In genomic region chr14:37105846-37106245, GRCm38 (mm10) we compare ENCODE assay signal across 17 mouse cellular contexts. TPM values are rescaled to one million over a fixed set of nuclear protein-coding genes. Genes with fewer than 3 reads are reported as not detected.
DNase-seq lines count a peak whose midpoint lies in the region; ATAC-seq and TF ChIP-seq lines count a peak whose summit lies in the region.
"Had no signal": no experiment of that assay in that cellular context is flagged by ENCODE, and none has a peak within 500 bp of the region (broad histone marks: within the 10 kb centered on the region; RNA-seq: fewer than 3 reads in every experiment).

No protein-coding gene starts in this region.

- no peak overlapping the region for H3K27ac ChIP-seq in forebrain, postnatal 0 days (ENCODE audit: low read depth, low read length)
- H3K27ac ChIP-seq: liver, embryonic 13.5 days had no signal

- H3K9ac ChIP-seq in forebrain, postnatal 0 days: no peak overlapping the region
- H3K9ac ChIP-seq: liver, embryonic 13.5 days had no signal

- no peak overlapping the region for H3K4me3 ChIP-seq in forebrain, postnatal 0 days (ENCODE audit: low read depth, low read length)
- H3K4me3 ChIP-seq: liver, embryonic 13.5 days had no signal

- TF ChIP-seq CTCF in forebrain, postnatal 0 days (IDR thresholded peaks at IDR 0.05; ENCODE audit: low read depth): no peak

- DNase-seq in frontal cortex, postnatal 25 days (ENCODE audit: low spot score in 2 of 2): no peak
- DNase-seq in left cerebral cortex, postnatal 14 days (ENCODE audit: low spot score in 2 of 2): peak; percentile 14 to 24
- no peak for DNase-seq in left cerebral cortex, postnatal 10 days (ENCODE audit: extremely low spot score in 1 of 2, low spot score in 2 of 2)
- peak; percentile 36 for DNase-seq in brain, adult 2 months (ENCODE audit: low read depth, low spot score)
- no peak for DNase-seq in forebrain, postnatal 0 days
- no peak for DNase-seq in urinary bladder, postnatal 36 days (ENCODE audit: low spot score in 2 of 2)
- no peak for DNase-seq in adrenal gland, adult 2 months
- DNase-seq: cerebellum, adult 9-10 months; liver, embryonic 13.5 days; thymus, adult 18-20 months had no signal

- ATAC-seq in frontal cortex, adult (ENCODE audit: low TSS enrichment): peak; percentile 72
- ATAC-seq in forebrain, postnatal 0 days: peak; percentile 69
- ATAC-seq: lung, postnatal 0 days had no signal

- intact Hi-C loops in left cerebral cortex, postnatal 14 days (cut with DNase I): no loop called here
- intact Hi-C loops in left cerebral cortex, postnatal 10 days (cut with DNase I): no loop called here

- no peaks in the 10 kb centered on the region for H3K9me3 ChIP-seq in forebrain, postnatal 0 days (ENCODE audit: low read length)
- H3K9me3 ChIP-seq: liver, embryonic 13.5 days had no signal

- no peaks in the 10 kb centered on the region for H3K36me3 ChIP-seq in forebrain, postnatal 0 days (ENCODE audit: insufficient read depth)
- H3K36me3 ChIP-seq: liver, embryonic 13.5 days had no signal

- H3K27me3 ChIP-seq in forebrain, postnatal 0 days (ENCODE audit: insufficient read depth, low read length): no peaks in the 10 kb centered on the region

- 33% methylated on average over 7 of the region's 7 CpGs for WGBS in forebrain, postnatal 0 days

- no peaks in the 10 kb centered on the region for H3K4me1 ChIP-seq in forebrain, postnatal 0 days (ENCODE audit: insufficient read depth)
- H3K4me1 ChIP-seq: liver, embryonic 13.5 days had no signal

- H3K4me2 ChIP-seq in forebrain, postnatal 0 days (ENCODE audit: low read depth): no peak overlapping the region
- H3K4me2 ChIP-seq: liver, embryonic 13.5 days; midbrain, embryonic 11.5 days had no signal

RNA-seq across cellular contexts. Expression of gene Cdhr1, which starts 7.7 kb away (rescaled TPM):
- 10 to 100 TPM in 1 of 2 experiments, 1 to 10 TPM in 1; 10.0 to 12.5 TPM for total RNA-seq in left cerebral cortex, postnatal 14 days (2021)
- 10 to 100 TPM; 16.1 to 19.1 TPM for total RNA-seq in left cerebral cortex, postnatal 10 days (2021)
- total RNA-seq in forebrain, postnatal 0 days (2014; rRNA removed): 12.5 and 16.3 TPM in 2 replicates
- 10.1 and 14.4 TPM in 2 replicates for polyA plus RNA-seq in forebrain, postnatal 0 days (2015; fragmentation: Nextera tagmentation; extraction: Ambion mirVana)
- not detected for total RNA-seq in adrenal gland, adult 2 months (2021)
- polyA plus RNA-seq in adrenal gland, adult 2 months (2012; rRNA removed): 0.08 TPM in 1 of 2 replicates, not detected in the other
- total RNA-seq: adrenal gland, adult 18-20 months had no signal
- polyA plus RNA-seq: liver, embryonic 13.5 days had no signal

RNA-seq across cellular contexts. Expression of gene 2610528A11Rik, which starts 8.0 kb away (rescaled TPM):
- under 1 TPM; 0.68 to 0.90 TPM for total RNA-seq in left cerebral cortex, postnatal 14 days (2021)
- under 1 TPM in 1 of 2 experiments, not detected in 1; 0.79 TPM for total RNA-seq in left cerebral cortex, postnatal 10 days (2021)
- 1.2 TPM in 1 of 2 replicates, not detected in the other for total RNA-seq in forebrain, postnatal 0 days (2014; rRNA removed)
- 0.28 and 1.4 TPM in 2 replicates for polyA plus RNA-seq in forebrain, postnatal 0 days (2015; fragmentation: Nextera tagmentation; extraction: Ambion mirVana)
- 1 to 10 TPM in 1 of 2 experiments, under 1 TPM in 1; 0.55 to 1.9 TPM for total RNA-seq in adrenal gland, adult 2 months (2021)
- polyA plus RNA-seq in adrenal gland, adult 2 months (2012; rRNA removed): 0.16 and 0.22 TPM in 2 replicates
- polyA plus RNA-seq: midbrain, embryonic 11.5 days; neural tube, embryonic 11.5 days had no signal

RNA-seq across cellular contexts. Expression of gene Ghitm, which starts 29.2 kb away (rescaled TPM):
- 100 to 1,000 TPM; 347 to 353 TPM for total RNA-seq in left cerebral cortex, postnatal 14 days (2021)
- total RNA-seq in left cerebral cortex, postnatal 10 days (2021): 100 to 1,000 TPM; 250 to 257 TPM
- 70.2 and 85.8 TPM in 2 replicates for total RNA-seq in forebrain, postnatal 0 days (2014; rRNA removed)
- 148 and 187 TPM in 2 replicates for polyA plus RNA-seq in forebrain, postnatal 0 days (2015; fragmentation: Nextera tagmentation; extraction: Ambion mirVana)
- total RNA-seq in adrenal gland, adult 2 months (2021): 100 to 1,000 TPM; 752 to 904 TPM
- 135 and 189 TPM in 2 replicates for polyA plus RNA-seq in adrenal gland, adult 2 months (2012; rRNA removed)

RNA-seq across cellular contexts. Expression of gene Lrit2, which starts 38.1 kb away (rescaled TPM):
- total RNA-seq in left cerebral cortex, postnatal 14 days (2021): not detected
- not detected for total RNA-seq in left cerebral cortex, postnatal 10 days (2021)
- not detected in 2 replicates for total RNA-seq in forebrain, postnatal 0 days (2014; rRNA removed)
- not detected in 2 replicates for polyA plus RNA-seq in forebrain, postnatal 0 days (2015; fragmentation: Nextera tagmentation; extraction: Ambion mirVana)
- not detected for total RNA-seq in adrenal gland, adult 2 months (2021)
- polyA plus RNA-seq in adrenal gland, adult 2 months (2012; rRNA removed): not detected in 2 replicates
- total RNA-seq: adrenal gland, adult 18-20 months had no signal
- polyA plus RNA-seq: gonadal fat pad, adult 2 months; kidney, embryonic 14.5 days; liver, embryonic 13.5 days; lung, postnatal 0 days; midbrain, embryonic 11.5 days; neural tube, embryonic 11.5 days had no signal

RNA-seq across cellular contexts. Expression of gene Lrit1, which starts 51.2 kb away (rescaled TPM):
- total RNA-seq in left cerebral cortex, postnatal 14 days (2021): under 1 TPM in 1 of 2 experiments, not detected in 1; 0.06 TPM
- not detected for total RNA-seq in left cerebral cortex, postnatal 10 days (2021)
- not detected in 2 replicates for total RNA-seq in forebrain, postnatal 0 days (2014; rRNA removed)
- polyA plus RNA-seq in forebrain, postnatal 0 days (2015; fragmentation: Nextera tagmentation; extraction: Ambion mirVana): not detected in 2 replicates
- not detected for total RNA-seq in adrenal gland, adult 2 months (2021)
- not detected in 2 replicates for polyA plus RNA-seq in adrenal gland, adult 2 months (2012; rRNA removed)
- total RNA-seq: adrenal gland, adult 18-20 months had no signal
- polyA plus RNA-seq: gonadal fat pad, adult 2 months; kidney, embryonic 14.5 days; liver, embryonic 13.5 days; lung, postnatal 0 days; midbrain, embryonic 11.5 days; neural tube, embryonic 11.5 days had no signal

Comparison
In these comparisons a context has a peak if more than half of its experiments do, and no peak if none do; other contexts are left out.
1. DNase-seq: peak in left cerebral cortex, postnatal 14 days (2 of 2) and brain, adult 2 months (single experiment); none in frontal cortex, postnatal 25 days (0 of 2), left cerebral cortex, postnatal 10 days (0 of 2), forebrain, postnatal 0 days (single experiment), urinary bladder, postnatal 36 days (0 of 2) and adrenal gland, adult 2 months (single experiment).
2. RNA of gene Cdhr1, which starts 7.7 kb away (total RNA-seq): 16.1 to 19.1 TPM in left cerebral cortex, postnatal 10 days, 12.5 to 16.3 TPM in forebrain, postnatal 0 days and 10.0 to 12.5 TPM in left cerebral cortex, postnatal 14 days; not detected in adrenal gland, adult 2 months; every median in the first group is over 10 times any median in the second.